Mouse (Mus musculus) heart, postnatal 0 days (tissue): ENCODE measurements around the gene Gm21970.

ENCODE experiments used
- CTCF ChIP-seq: IDR thresholded peaks from 2 replicates; pipeline ENCODE4 v1.5.1; 2016; ENCODE audit warnings: antibody characterized with exemption, control low read depth, low read depth
- EP300 ChIP-seq: IDR thresholded peaks from 2 replicates; pipeline ENCODE4 v1.6.1; 2016; ENCODE audit warnings: antibody characterized with exemption, low read depth

DNA sequence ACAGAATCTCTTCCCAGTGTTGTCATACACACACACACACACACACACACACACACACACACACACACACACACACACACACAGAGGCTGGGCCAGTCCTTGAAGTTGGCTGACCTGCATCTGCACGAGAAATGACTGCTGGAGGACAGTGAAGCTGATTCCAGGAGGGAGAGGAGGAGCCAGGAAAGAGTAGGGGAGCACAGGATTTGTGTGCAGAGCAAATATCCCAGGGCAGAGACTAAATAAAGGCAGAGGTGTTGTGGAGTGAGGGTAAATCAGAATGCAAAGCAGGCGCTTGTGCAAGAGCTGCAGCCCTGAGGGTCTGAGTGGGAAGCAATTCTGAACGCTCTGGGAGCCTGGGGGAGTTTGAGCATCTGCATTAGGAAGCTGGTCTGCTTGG, 31.4 kb upstream of the Gm21970 start:
- TF ChIP-seq CTCF (no peak), EP300 (no peak)
